Mouse (Mus musculus) testis, adult 2 months (tissue): ENCODE measurements around the gene Sema4d. TPM values are rescaled to one million over a fixed set of nuclear protein-coding genes. Genes with fewer than 3 reads are reported as not detected.

Source experiments
- H3K27ac ChIP-seq: fragments of 200-500 bp; 2 replicates; pipeline ENCODE4 v1.5.1; 2012; ENCODE audit warnings: low read depth, low read length; ENCODE audit not compliant: control insufficient read depth, insufficient read depth
- H3K27me3 ChIP-seq: fragments of 200-500 bp; 2 replicates; pipeline ENCODE4 v1.6.1; 2012; ENCODE audit warnings: mild to moderate bottlenecking, low read length, moderate library complexity; ENCODE audit not compliant: control insufficient read depth, insufficient read depth
- H3K36me3 ChIP-seq: fragments of 200-500 bp; 2 replicates; pipeline ENCODE4 v1.6.1; 2012; ENCODE audit warnings: mild to moderate bottlenecking, low read length; ENCODE audit not compliant: control insufficient read depth, insufficient read depth
- H3K4me1 ChIP-seq: fragments of 200-500 bp; 2 replicates; pipeline ENCODE4 v1.6.1; 2012; ENCODE audit warnings: low read length; ENCODE audit not compliant: control insufficient read depth, insufficient read depth
- H3K4me3 ChIP-seq: fragments of 200-500 bp; 2 replicates; pipeline ENCODE4 v1.5.1; 2012; ENCODE audit warnings: low read depth, mild to moderate bottlenecking, low read length, moderate library complexity, mixed read lengths; ENCODE audit not compliant: control insufficient read depth
- CTCF ChIP-seq: fragments of 200-500 bp; IDR thresholded peaks from 2 replicates; pipeline ENCODE4 v1.5.1; 2012; ENCODE audit warnings: low read depth, mild to moderate bottlenecking, inconsistent platforms, low read length, moderate library complexity; ENCODE audit not compliant: control insufficient read depth, insufficient read depth, insufficient replicate concordance
- POLR2A ChIP-seq: fragments of 200-500 bp; IDR thresholded peaks from 2 replicates; pipeline ENCODE4 v1.6.1; 2012; ENCODE audit warnings: low read depth, mild to moderate bottlenecking, inconsistent platforms, low read length, moderate library complexity; ENCODE audit not compliant: control insufficient read depth
- polyA plus RNA-seq: library from polyadenylated mRNA; depleted of rRNA; stranded (reverse); fragments of >200 nt; gene quantifications from 2 replicates; pipeline ENCODE4 v1.2.3, GENCODE M21; 2012

Gene Sema4d
- polyA plus RNA-seq, 1 experiment: 1.4 TPM

GRCm38 (mm10) chr13:51763019-51763698 is 30.4 kb downstream of the Sema4d start:
- Histone ChIP-seq H3K4me3 (no peak overlapping the region), H3K27ac (no peak overlapping the region), H3K4me1 (peaks cover 2% of the 10 kb centered on the region; the same call in 1 of the 2 replicates), H3K27me3 (no peaks in the 10 kb centered on the region), H3K36me3 (no peaks in the 10 kb centered on the region)
- TF ChIP-seq POLR2A: no peak
- no peak for TF ChIP-seq CTCF

GRCm38 (mm10) chr13:51761186-51761813 is 32.2 kb downstream of the Sema4d start:
- no peak overlapping the region for H3K27ac ChIP-seq
- H3K4me1 ChIP-seq: peaks cover 2% of the 10 kb centered on the region; the same call in 1 of the 2 replicates
- H3K4me3 ChIP-seq: no peak overlapping the region

GRCm38 (mm10) chr13:51759256-51759987 is 34.1 kb downstream of the Sema4d start:
- Histone ChIP-seq H3K36me3 (no peaks in the 10 kb centered on the region), H3K27ac (no peak overlapping the region), H3K4me3 (no peak overlapping the region), H3K4me1 (peaks cover 2% of the 10 kb centered on the region; the same call in 1 of the 2 replicates), H3K27me3 (no peaks in the 10 kb centered on the region)
- TF ChIP-seq CTCF (no peak), POLR2A (no peak)

More at GRCm38 (mm10) chr13:51761186-51761813, 32.2 kb downstream of the Sema4d start:
- TF ChIP-seq POLR2A (no peak), CTCF (no peak)
- H3K36me3 ChIP-seq: no peaks in the 10 kb centered on the region
- H3K27me3 ChIP-seq: no peaks in the 10 kb centered on the region

- no peak overlapping the region for H3K4me3 ChIP-seq
- H3K36me3 ChIP-seq: no peaks in the 10 kb centered on the region
- H3K27me3 ChIP-seq: no peaks in the 10 kb centered on the region
- TF ChIP-seq CTCF (no peak), POLR2A (no peak)
- no peak overlapping the region for H3K27ac ChIP-seq
- H3K4me1 ChIP-seq: peaks cover 2% of the 10 kb centered on the region; the same call in 1 of the 2 replicates
Measured at GRCm38 (mm10) chr13:51758428-51758827, 35.1 kb downstream of the Sema4d start.

GRCm38 (mm10) chr13:51757099-51757498 is 36.4 kb downstream of the Sema4d start:
- no peaks in the 10 kb centered on the region for H3K36me3 ChIP-seq
- TF ChIP-seq CTCF (no peak), POLR2A (no peak)
- no peak overlapping the region for H3K4me3 ChIP-seq
- no peak overlapping the region for H3K27ac ChIP-seq
- H3K27me3 ChIP-seq: no peaks in the 10 kb centered on the region
- peaks cover 2% of the 10 kb centered on the region; the same call in 1 of the 2 replicates for H3K4me1 ChIP-seq

DNA sequence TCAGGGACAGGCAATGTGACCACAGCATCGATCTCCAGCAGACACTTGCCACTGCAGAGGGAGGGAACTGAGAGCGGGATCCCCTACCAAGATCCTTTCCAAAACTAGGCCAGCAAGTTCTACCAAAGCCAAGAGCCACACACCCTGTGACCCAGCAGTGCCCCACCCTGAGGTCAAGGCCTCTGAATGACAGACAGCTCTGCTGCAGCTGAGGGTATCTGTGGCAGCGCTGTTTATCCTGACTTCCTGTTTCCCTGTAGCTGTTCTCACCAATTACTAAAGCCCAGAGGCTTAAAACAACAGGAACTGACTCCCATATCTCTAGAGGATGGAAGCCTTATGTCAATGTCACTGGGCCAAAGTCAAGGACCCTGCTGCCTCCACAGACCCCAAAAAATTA is 37.0 kb downstream of the Sema4d start:
- no peak overlapping the region for H3K27ac ChIP-seq
- no peaks in the 10 kb centered on the region for H3K36me3 ChIP-seq
- H3K4me1 ChIP-seq: peaks cover 2% of the 10 kb centered on the region; the same call in 1 of the 2 replicates
- no peaks in the 10 kb centered on the region for H3K27me3 ChIP-seq
- no peak overlapping the region for H3K4me3 ChIP-seq
- TF ChIP-seq POLR2A: no peak
- no peak for TF ChIP-seq CTCF

DNA sequence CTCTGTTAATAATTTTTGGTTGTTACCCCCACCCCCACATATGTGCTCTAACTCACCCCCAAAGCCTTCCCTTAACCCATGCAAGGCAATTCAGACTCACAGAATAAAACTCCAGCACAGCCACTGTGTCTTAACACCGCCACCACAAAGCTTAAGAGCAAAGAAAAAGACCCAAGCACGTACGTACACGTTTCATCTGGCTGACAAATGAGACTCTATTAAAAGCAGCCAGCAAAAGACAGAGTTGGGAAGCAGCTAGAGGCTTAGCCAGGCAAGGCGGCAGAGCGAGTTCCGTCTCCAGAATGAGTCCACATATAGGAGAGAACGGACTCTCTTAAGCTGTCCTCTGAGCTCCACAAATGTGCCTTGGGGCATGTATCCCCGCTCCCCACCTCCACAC is 37.5 kb downstream of the Sema4d start:
- no peaks in the 10 kb centered on the region for H3K27me3 ChIP-seq
- H3K4me3 ChIP-seq: no peak overlapping the region
- no peak for TF ChIP-seq CTCF
- no peak for TF ChIP-seq POLR2A
- H3K27ac ChIP-seq: no peak overlapping the region
- no peaks in the 10 kb centered on the region for H3K4me1 ChIP-seq
- no peaks in the 10 kb centered on the region for H3K36me3 ChIP-seq
